26 mouse cellular contexts compared by ENCODE assay signal in the genomic region with DNA sequence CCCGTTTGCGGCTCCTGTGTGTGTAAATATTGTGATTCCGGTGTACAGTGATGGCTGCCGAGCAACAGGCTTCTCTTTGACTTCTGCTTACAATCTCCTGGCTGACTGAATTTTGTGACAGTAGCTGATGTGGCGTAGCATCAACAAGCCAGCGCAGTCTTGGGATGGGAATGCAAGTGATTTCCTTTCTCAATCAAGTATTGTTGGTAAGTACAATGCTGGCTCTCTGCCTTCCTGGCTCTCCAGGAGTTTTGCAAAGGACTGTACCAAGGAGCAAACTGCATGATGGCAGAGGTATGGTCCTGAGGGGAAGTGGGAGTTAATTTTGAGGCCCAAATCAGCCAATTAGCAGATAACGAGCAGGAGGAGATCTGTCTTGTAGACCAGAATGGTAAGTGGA.
DNase-seq lines count a peak whose midpoint lies in the region; ATAC-seq and TF ChIP-seq lines count a peak whose summit lies in the region.
"Had no signal": no experiment of that assay in that cellular context is flagged by ENCODE, and none has a peak within 500 bp of the region (broad histone marks: within the 10 kb centered on the region; RNA-seq: fewer than 3 reads in every experiment).

No protein-coding gene starts in this region.

- intact Hi-C loops in heart, adult 2 months (cut with DNase I): no loop called here

- no peak overlapping the region for H3K4me3 ChIP-seq in heart, adult 2 months
- H3K4me3 ChIP-seq in heart, embryonic 12.5 days: no peak overlapping the region
- H3K4me3 ChIP-seq: embryonic facial prominence, embryonic 12.5 days; erythroblast, embryonic 14.5 days; forebrain, embryonic 13.5 days; gastrocnemius, adult 2 months; hindbrain, embryonic 15.5 days; left cerebral cortex, adult 2 months; limb, embryonic 10.5 days; liver, embryonic 15.5 days; midbrain, embryonic 13.5 days had no signal

- 35% methylated on average over 7 of the region's 7 CpGs for WGBS in heart, adult 2 months
- 75% methylated on average over 7 of the region's 7 CpGs for WGBS in heart, embryonic 12.5 days

- no peaks in the 10 kb centered on the region for H3K27me3 ChIP-seq in heart, adult 2 months (ENCODE audit: control insufficient read depth, insufficient read depth, low read length)
- no peaks in the 10 kb centered on the region for H3K27me3 ChIP-seq in heart, embryonic 12.5 days (replicated peaks)
- H3K27me3 ChIP-seq: CH12.LX; embryonic facial prominence, embryonic 12.5 days; forebrain, embryonic 13.5 days; hindbrain, embryonic 15.5 days; liver, embryonic 15.5 days; midbrain, embryonic 13.5 days had no signal

- DNase-seq in heart, adult 2 months: peak; percentile 24 to 34
- peak; percentile 17 to 39 for DNase-seq in heart, adult 9 months (ENCODE audit: low spot score in 2 of 2)
- DNase-seq in heart, postnatal 4 days: peak; percentile 36
- DNase-seq in lung, postnatal 4 days: peak; percentile 41 to 67
- no peak for DNase-seq in left cerebral cortex, adult 8-10 months (ENCODE audit: low spot score in 2 of 2)
- no peak for DNase-seq in thymus, postnatal 4 days
- DNase-seq: adrenal gland, adult 2 months; B cell, adult 2 months; cerebellum, postnatal 14 days; gastrocnemius, adult 2 months; kidney, adult 2 months; kidney, postnatal 10 days; liver; thymus, adult 2 months had no signal

- TF ChIP-seq POLR2A in heart, adult 2 months (IDR thresholded peaks at IDR 0.05; ENCODE audit: insufficient read depth, low read depth, low read length): no peak

- no peaks in the 10 kb centered on the region for H3K79me2 ChIP-seq in heart, adult 2 months (replicated peaks; ENCODE audit: control insufficient read depth, insufficient read depth, low read length)

- no peak for TF ChIP-seq CTCF in heart, adult 2 months (IDR thresholded peaks at IDR 0.05)

- H3K27ac ChIP-seq in heart, adult 2 months: peak overlapping the region; percentile 4
- no peak overlapping the region for H3K27ac ChIP-seq in heart, embryonic 12.5 days (ENCODE audit: poor library complexity, severe bottlenecking)
- H3K27ac ChIP-seq: embryonic facial prominence, embryonic 12.5 days; forebrain, embryonic 13.5 days; gastrocnemius, adult 2 months; hindbrain, embryonic 15.5 days; left cerebral cortex, adult 2 months; limb, embryonic 10.5 days; liver, embryonic 15.5 days; midbrain, embryonic 13.5 days; stomach, postnatal 0 days had no signal

- no peak for ATAC-seq in heart, embryonic 12.5 days (ENCODE audit: insufficient number of reproducible peaks, low FRiP score)
- ATAC-seq: forebrain, embryonic 13.5 days; midbrain, embryonic 13.5 days had no signal

- no peaks in the 10 kb centered on the region for H3K36me3 ChIP-seq in heart, adult 2 months (ENCODE audit: control insufficient read depth, insufficient read depth, low read length)
- H3K36me3 ChIP-seq in heart, embryonic 12.5 days: no peaks in the 10 kb centered on the region
- H3K36me3 ChIP-seq: embryonic facial prominence, embryonic 12.5 days; G1E; hindbrain, embryonic 15.5 days; limb, embryonic 10.5 days; liver, embryonic 15.5 days; midbrain, embryonic 13.5 days had no signal

- H3K9ac ChIP-seq in heart, adult 2 months (ENCODE audit: low read depth, low read length): no peak overlapping the region
- no peak overlapping the region for H3K9ac ChIP-seq in heart, embryonic 12.5 days
- H3K9ac ChIP-seq: embryonic facial prominence, embryonic 12.5 days; forebrain, embryonic 13.5 days; hindbrain, embryonic 15.5 days; liver, embryonic 15.5 days; midbrain, embryonic 13.5 days had no signal

- H3K9me3 ChIP-seq in heart, embryonic 12.5 days (replicated peaks): no peaks in the 10 kb centered on the region
- H3K9me3 ChIP-seq: embryonic facial prominence, embryonic 12.5 days; forebrain, embryonic 13.5 days; G1E; hindbrain, embryonic 15.5 days; limb, embryonic 10.5 days; liver, embryonic 15.5 days; midbrain, embryonic 13.5 days had no signal

- TF ChIP-seq EP300 in heart, adult 2 months (IDR thresholded peaks at IDR 0.05; ENCODE audit: insufficient read depth, low read depth, low read length): 0 out of 2 replicates have a peak, but pooled peaks have one; percentile 21

- no peak overlapping the region for H3K4me2 ChIP-seq in heart, embryonic 12.5 days
- H3K4me2 ChIP-seq: embryonic facial prominence, embryonic 12.5 days; forebrain, embryonic 13.5 days; hindbrain, embryonic 15.5 days; liver, embryonic 15.5 days; midbrain, embryonic 13.5 days had no signal

- H3K4me1 ChIP-seq in heart, adult 2 months (ENCODE audit: control insufficient read depth, insufficient read depth, low read length): peaks cover 3% of the 10 kb centered on the region; the same call in 1 of the 2 replicates
- no peaks in the 10 kb centered on the region for H3K4me1 ChIP-seq in heart, embryonic 12.5 days (replicated peaks)
- H3K4me1 ChIP-seq: embryonic facial prominence, embryonic 12.5 days; forebrain, embryonic 13.5 days; hindbrain, embryonic 15.5 days; liver, embryonic 15.5 days had no signal

Comparison
In these comparisons a context has a peak if more than half of its experiments do, and no peak if none do; other contexts are left out.
1. DNase-seq: peak in heart, adult 2 months (2 of 2), heart, adult 9 months (2 of 2), heart, postnatal 4 days (single experiment) and lung, postnatal 4 days (2 of 2); none in left cerebral cortex, adult 8-10 months (0 of 2) and thymus, postnatal 4 days (single experiment).